Mouse (Mus musculus): ENCODE data around the gene Tlcd2.
"Not testable (repeated sequence)": the region's sequence is repeated elsewhere in the genome, so short reads cannot be mapped to it uniquely, and the experiment has no call there.

Tlcd2 gene

DNA sequence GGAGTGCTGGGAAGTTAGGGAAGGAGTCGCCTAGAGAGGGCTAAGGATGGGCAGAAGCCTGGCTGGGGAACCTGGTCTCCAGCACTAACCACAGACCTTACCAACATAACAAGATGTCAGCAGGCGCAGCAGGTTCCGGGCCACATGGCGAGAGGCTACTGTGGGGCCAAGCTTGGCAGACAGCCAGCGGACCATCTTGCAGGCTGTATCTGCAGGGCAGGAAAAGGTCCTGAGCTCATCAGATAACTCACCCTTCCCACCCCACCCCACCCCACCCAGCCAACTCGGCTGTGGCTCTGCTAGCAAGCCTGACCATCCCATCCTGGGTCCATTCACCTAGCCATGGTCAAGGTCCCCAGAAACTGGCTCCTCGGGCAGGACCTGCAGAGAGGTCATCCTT is 11.8 kb upstream of the Tlcd2 start:
- no peak for DNase-seq (ENCODE audit: low spot score in 2 of 2)

DNA sequence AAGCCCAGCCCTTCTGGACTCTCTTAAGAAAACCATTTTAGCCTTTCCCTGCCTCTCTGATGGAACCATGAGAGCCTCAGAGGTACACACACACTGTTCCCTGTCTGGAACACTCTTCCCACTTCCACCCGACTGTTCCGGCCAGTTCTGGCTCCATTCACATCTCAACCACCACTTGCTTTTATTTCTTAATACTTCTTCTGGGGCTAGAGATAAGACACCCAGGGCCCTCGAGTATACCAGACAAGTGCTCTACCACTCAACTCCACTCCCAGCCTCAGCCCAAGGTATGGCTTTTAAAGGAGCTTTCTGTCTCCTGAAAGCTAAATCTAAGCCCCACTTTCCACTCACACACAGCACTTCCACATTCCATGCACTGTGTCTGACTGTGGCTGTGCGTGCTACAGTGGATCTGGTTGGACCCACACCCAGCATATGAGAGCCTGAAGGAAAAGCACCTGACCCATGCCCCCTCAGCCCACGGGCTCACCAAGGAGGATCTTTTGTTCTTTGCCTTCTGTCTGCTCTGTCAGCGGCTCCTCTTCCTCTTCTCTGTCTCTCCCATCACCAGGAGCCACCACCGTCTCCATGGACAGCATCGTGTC is 11.1 kb upstream of the Tlcd2 start:
- DNase-seq (ENCODE audit: low spot score in 2 of 2): no peak

DNA sequence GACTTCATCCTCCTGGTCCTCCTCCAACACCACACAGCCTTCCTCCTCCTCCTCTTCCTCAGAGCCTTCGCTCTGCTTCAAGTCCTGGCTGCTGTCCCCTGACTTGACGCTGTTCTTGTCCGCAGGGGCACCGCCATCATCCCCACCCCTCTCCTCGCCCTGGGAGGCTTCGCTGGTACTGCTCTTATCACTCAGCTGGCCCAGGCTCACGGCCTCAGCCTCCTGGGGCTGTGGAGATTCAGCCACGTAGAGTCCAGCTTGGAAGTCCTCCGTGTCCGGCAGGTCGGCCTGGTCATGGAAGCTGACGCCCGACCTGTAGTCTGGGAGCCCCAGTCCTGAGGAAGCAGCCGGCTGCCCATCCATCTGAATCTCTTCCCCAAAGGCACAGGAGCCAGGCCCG is 10.6 kb upstream of the Tlcd2 start:
- DNase-seq (ENCODE audit: low spot score in 2 of 2): no peak

DNA sequence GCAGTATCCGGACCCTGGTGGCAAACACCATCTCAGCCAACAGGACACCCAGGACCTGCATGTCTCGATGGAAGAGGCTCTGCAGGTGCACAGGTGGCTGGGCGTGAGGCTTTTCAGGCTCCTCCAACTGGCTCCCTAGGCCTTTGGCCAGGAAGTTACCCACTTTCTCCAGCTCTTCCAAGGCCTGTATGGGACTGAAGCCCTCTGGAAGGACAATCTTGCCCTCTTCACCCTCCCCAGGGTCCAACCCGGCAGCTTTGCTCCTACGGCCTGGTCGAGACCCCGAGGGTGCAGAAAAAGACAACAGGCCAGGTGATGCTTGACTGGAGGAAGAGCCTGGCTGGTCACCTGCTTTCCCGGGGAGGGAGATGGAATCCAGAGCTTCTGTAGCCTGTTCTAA is 9.4 kb upstream of the Tlcd2 start:
- DNase-seq (ENCODE audit: low spot score in 2 of 2): no peak

DNA sequence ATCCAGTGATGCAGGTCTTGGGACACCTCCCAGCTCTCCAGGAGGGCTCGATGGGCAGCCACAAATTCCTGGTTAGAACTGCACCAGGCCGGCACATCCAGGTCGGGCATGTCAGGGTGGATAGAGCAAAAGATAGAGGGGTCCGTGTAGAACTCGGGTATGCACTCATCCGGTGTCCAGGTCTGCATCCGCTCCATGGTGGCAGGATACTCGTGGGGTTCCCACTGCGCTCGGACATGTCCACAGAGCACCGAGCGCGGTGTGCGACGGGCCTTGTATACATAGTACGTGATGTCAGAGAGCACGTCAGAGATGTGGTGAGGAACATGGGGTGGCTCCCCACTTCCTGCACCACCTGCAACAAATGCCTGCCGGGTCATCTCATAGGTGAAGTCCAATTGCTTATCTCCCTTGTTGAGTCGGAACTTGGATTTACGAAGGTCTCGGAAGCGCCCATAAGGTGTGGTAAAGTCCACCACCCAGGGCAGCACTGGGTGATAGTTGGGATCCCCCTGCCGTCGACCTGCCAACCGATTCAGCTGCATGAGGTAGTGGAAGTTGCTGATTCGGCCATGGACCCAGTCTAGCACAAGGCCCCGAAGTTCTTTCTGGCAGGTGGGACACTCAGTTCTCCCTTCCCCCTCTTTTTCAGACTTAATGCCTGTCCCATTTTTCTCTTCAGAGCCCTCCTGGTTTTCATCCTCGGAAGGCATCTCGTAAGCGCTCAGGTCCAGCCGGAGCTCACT is 8.5 kb upstream of the Tlcd2 start:
- no peak for DNase-seq (ENCODE audit: low spot score in 2 of 2)

DNA sequence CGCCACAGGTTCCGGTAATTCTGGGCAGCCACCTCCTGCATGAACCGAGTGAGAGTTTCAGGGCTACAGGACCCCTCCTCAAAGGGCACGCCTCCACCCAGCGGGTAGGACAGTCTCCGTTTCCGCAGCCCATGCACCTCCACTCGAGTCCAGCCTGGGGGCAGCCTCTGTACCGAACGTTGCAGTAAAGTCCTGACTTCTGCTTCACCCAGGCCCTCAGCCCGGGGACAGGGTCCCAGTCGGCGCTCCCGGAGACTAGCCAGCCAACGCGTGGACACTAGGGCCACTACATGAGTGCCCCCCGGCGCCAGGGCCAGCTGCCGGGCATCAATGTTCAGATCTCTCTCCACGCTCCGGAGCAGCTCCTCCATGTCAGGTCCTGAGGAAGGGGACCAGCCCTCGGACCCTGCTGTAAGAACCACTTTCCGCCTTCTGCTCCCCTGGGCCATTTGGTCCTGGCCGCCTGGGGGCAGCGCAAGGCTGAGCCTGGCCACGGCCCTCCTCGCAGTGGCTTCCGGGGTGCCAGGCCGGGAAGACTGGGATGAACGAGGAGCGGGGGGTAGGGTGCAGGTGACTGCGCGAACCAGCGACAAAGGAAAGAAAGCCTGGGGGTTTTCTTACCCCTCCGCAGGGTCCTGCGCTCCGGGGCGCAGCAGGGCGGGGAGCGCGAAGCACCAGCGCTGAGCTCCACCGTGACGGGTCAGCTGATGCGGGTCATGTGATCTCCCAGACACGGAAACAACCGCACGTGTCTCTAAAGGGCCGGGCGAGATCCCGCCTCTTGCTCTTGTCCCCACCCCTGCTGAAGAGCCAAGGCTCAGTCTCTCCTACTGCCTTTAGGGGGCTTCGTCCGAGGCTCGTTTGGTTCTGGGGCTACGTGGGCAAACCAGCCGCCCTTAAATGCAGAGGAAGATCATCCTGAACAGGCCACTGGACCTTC is 7.3 kb upstream of the Tlcd2 start, which contains the start of gene Wdr81:
Wdr81 (minus strand) TSS at position 727 of the 940 bp plus-strand sequence.
- DNase-seq (ENCODE audit: low spot score in 2 of 2): peak in 1 of 2 experiments; percentile 88

DNA sequence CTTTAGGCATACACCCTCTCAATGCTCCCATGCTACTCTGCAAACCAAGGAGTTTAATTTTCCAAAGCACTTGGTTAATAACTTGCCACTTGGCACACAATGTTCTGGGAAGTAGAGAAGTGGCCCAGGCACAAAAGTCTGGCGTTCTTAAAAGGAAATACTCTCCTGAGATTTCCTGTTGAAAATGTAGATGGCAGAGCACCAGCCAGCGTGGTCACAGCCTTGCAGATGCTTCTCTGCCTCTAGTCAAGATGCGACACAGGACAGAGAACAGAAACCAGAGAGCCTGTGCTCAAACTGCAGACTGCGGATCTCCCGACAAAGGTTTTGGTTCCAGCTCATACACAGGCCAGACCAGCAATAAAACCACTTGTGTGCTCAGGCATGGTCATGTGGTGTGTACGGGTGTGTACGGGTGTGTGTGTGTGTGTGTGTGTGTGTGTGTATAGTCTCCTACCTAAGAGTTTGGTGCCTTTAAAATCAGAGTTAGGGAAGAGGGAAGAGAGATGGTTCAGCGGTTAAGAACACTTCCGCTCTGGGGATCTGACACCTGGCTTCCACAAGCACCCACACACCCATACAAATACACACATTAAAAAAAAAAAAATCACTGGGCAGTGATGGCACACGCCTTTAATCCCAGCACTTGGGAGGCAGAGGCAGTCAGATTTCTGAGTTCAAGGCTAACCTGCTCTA is 6.3 kb upstream of the Tlcd2 start:
- no peak for DNase-seq (ENCODE audit: low spot score in 2 of 2)

DNA sequence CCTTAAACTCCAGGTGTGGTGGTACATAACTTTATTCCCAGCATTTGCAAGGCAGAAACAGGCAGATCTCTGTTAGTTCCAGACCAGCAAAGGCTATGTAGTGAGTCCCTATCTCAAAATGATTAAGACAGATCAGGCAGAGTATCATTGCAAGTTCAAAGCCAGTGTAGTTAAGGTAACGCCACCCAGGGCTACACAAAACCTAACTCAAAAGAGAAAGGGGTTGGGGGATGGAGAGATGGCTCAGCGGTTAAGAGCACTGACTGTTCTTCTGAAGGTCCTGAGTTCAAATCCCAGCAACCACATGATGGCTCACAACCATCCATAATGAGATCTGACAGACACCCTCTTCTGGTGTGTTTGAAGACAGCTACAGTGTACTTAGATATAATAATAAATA is 5.5 kb upstream of the Tlcd2 start:
- DNase-seq (ENCODE audit: low spot score in 2 of 2): not testable (repeated sequence)

DNA sequence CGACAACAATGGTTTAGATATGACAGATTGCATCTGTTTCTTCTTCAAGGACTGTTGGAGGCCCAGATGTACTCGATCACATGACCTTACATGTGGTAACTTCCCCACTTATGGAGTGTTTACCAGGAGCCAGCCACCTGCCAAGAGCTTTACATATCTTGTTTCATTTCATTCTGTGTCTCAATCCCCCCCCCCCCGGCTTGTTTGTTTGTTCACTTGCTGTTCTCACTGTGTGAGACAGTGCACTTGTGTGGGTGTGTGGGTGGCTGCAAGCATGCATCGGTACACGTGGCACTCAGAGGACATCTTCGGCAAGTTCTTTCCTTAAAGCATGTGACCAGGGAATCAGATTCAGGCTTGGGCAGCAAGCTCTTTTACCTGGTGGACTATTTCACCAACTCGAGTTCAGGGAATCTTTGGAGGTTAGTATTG is 5.1 kb upstream of the Tlcd2 start:
- no peak for DNase-seq (ENCODE audit: low spot score in 2 of 2)

DNA sequence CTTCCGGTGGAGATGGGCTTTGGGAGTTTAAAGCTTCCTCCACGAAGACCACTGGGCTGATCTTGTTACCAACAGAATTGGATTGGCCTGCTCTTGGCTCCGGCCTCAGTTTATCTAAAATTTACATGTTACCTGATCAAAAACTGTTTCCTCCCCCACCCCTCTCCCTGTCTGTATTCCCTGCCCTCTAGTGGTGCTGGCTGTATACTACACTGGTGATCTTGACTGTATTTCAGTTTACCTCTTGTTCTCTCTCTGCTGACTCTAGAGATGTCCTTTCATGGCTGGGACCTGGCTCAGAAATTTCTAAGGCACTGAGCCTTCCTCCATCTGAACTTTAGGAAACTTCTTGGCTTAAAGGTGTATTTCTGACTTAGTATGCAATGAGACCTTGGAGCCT is 3.3 kb upstream of the Tlcd2 start:
- DNase-seq (ENCODE audit: low spot score in 2 of 2): no peak

DNA sequence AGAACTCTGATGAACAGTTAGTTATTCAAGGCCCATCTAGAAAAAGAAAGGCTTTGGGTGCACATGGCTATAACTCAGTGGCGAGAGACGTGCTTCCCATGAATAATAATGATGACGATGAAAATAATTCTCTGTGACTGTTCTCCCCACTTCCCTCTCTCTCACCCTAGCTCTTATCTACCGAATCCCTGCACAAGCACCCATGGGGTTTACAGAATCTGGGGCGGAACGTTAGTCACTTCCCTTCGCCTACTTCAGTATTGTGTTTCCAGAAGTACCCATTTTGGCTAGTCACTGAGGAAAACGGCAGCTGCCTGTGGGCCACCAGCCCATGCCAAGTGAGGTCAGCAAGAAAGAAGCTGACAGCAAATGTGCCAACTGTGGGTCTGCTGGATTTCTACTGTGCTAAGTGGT is 2.9 kb upstream of the Tlcd2 start:
- DNase-seq (ENCODE audit: low spot score in 2 of 2): no peak

DNA sequence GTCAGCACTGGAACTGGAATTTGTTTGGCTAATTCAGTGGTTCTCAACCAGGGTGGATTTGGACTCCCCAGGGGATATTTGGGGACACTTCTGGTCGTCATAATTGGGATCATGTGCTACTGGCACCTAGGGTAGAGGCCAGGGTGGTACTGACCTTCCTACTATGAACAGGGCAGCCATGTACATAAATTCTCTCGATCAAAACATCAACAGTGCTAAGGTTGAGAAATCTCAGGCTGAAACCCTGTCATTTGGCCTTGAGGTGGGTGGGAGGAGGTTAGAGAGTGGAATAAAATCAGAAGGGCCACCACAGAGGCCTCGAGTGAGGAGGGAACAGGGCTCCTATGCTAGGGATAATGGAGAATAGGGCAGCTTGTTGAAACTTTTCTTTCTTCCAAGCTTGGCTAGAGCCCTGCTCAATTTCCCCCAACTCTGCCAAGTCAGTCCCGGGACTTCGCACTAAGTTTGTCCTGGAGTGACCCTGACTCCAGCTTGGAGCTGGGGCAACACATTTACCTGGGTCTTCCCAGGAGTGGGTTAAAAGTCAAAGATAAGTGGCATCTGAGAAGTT is 2.3 kb upstream of the Tlcd2 start:
- DNase-seq (ENCODE audit: low spot score in 2 of 2): no peak

DNA sequence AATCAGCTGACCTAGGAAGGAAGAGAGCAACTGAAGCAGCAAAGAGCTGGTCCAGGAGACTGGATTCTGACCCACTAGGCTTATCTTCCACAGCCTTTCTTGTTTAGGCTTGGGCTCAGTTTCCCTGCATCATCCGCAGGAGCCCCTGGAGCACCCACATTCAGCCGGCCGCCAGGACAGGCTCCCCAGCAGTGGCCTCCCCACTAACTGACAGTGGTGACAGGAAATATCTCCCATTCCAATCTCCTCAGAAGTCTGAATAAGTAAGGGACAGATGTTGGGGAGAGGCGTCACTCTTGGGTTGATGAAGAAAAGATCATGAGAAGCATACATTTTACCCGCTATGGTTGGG is 1.8 kb upstream of the Tlcd2 start:
- no peak for DNase-seq (ENCODE audit: low spot score in 2 of 2)

DNA sequence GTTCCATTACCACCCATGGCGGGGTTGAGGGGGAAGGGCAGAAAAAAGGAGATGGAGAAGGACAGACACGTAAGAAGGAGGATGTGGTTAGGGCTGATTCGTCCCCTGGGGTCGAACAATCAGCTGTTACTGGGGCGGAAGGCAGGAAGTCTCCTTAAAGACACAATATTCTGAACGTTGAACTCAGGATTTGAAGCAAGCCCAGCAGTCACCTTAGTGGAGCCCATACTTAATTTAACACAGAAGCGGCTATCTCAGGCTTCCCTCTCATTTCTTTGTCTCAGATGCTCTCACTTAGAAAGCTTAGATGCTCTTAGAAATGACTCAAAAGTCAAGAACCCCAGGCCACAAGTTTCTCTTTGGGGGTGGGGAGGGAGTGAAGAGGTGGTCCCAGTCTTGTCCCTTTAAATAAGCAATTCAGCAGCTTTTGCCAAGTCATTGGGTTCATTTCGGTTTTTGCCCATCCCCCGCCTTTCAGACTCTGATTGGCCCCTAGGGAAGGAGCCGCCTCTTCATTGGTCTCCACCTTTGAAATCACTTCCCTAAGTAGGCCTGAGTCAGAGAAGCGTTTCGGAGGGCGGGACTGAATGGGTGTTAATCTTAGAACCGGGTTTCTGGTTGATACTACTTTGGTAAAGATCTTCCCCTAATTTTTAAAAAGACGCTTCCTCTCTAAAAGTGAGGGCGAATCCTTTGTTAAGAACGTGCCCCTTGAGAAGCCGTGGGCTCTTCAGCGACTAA is 1.2 kb upstream of the Tlcd2 start:
- DNase-seq (ENCODE audit: low spot score in 2 of 2): peak; percentile 89 to 96

DNA sequence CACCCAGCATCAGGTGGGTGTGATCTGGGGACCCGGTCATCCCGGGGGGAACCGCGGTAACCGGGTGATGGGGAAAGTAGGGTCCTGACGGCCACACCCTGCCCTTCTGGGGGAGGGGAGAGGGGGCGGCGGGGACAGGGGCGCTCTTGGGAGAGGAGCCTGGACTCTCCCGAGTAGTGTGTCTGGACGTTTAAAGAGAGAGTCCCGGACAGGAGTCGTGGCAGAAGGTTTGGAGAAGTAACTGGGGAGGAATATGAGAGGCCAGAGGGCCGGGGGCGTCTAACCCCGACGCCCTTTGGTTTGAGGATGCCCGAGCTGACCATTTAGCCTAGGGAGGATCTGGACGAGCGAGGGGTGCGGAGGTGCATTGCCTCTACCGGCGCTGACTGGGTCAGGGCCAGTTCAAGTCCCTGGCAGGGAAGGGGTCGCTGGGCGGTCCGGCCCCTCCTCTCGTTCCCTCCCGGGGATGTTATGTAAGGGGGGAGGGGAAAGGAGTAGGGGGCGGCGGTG is 283 bp downstream of the Tlcd2 start:
- DNase-seq (ENCODE audit: low spot score in 2 of 2): no peak

DNA sequence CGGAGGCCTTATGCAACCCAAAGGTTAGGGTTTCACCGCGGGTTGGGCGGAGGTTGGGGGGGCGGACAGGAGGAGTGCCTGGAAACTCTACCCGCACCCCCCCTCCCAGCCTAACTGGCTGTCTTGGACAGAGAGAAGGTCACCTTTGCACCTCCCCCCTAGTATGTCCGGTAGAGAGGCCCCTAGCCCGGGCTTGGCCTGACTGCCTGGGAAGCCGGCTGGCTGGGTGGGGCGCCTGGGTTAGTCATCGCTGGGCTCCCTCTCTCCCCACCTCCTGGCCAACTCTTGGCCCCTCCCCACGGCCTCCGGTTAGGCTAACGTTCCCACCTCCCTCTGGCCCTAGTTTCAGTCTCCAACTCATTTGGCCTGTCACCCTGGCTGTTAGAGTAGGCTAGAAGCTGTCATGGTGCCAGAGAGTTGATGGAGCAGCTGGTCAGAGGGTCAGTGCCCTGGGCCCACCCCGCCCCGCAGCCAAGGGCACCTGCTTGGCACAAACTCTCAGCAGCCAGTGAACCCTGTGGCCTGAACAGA is 803 bp downstream of the Tlcd2 start:
- peak in 1 of 2 experiments; percentile 49 for DNase-seq (ENCODE audit: low spot score in 2 of 2)

DNA sequence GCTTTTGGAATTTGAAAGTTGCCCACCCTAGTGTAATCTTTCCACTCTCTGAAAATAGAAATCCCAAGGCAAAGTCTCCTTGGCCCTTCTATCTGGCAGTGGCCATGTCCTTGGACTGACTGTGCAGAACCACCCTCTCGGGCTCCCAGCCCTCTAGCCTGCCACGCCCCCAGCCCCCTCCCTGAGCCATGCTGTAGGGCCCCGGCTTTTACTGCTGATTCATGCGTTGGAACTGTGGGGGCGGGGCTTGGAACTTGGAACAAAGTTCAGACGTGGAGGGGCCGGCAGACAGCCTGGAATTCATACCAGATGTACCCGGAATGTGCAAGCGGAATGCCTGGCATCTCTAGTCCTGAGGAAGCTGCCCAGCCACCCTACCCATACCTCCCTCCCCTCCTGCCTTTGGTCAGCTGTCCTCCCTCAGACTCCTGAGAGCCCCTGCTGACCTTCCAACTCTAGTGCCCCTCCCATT is 1.4 kb downstream of the Tlcd2 start:
- DNase-seq (ENCODE audit: low spot score in 2 of 2): peak in 1 of 2 experiments; percentile 44

DNA sequence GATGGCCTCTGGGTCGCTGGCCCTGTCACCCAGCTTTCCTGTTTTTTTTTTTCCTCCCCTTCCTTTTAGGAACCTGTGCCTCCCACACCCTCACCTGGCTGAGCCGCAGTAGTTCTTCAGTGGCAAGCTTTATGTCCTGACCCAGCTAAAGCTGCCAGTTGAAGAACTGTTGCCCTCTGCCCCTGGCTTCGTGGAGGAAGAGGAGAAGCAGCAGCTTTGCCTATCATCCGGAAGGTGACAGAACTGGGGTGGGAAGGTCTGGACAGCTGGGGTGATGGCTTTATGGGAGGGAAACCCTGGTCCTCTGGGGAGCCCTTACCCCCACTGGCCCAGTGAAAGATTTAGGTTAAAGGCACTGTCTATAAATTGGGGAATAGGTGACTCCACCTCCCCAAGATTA is 2.1 kb downstream of the Tlcd2 start:
- no peak for DNase-seq (ENCODE audit: low spot score in 2 of 2)

DNA sequence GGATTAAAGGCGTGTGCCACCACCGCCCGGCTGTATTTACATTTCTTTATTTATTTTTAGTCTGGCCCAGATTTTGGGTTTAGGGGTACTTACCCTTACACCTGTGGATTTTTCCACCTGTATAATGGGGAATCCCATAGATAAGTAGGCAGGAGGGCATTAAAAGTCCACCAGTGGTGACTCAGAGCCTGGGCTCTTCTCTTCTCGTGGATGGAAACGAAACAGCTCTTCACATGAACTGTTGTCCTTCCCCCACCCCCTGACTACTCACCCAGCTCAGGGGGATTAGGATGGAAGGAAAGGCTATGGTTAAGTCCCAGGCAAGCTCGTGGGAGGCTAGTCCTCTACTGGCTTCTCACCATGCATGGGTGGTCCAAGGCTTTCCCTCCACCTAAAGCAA is 2.9 kb downstream of the Tlcd2 start:
- DNase-seq (ENCODE audit: low spot score in 2 of 2): no peak

DNA sequence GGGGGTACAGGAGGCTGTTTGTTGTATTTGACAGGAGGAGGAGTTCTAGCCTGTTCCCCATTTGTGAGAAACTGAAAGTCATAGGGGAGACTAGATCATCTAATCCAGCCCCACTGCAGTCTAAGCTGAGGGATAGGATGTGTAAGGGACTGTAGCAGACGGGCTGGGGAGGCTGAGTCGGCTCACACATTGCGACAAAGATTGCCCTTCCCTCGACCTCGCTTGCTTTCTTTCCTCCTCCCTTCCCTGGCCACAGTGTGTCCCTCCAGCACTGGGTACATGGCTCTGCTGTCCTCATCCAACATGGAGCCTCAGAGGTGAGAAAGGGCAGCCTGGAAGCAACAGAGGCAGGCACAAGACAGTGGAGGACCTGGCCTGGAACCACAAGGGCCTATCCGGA is 3.5 kb downstream of the Tlcd2 start:
- DNase-seq (ENCODE audit: low spot score in 2 of 2): no peak

Data from left cerebral cortex, adult 9 months (tissue).